Mouse (Mus musculus) thymus, adult 2 months (tissue): ENCODE results near the gene Slc32a1. TPM values are rescaled to one million over a fixed set of nuclear protein-coding genes. Genes with fewer than 3 reads are reported as not detected.

Experiments
- DNase-seq: peaks from one replicate; pipeline ENCODE4 v3.0.0; 2021
- H3K27ac ChIP-seq: fragments of 200-500 bp; 2 replicates; pipeline ENCODE4 v1.5.1; 2012; ENCODE audit warnings: low read length, control low read depth; ENCODE audit not compliant: control insufficient read depth, insufficient read depth
- H3K27me3 ChIP-seq: fragments of 200-500 bp; 2 replicates; pipeline ENCODE4 v1.6.1; 2012; ENCODE audit warnings: mild to moderate bottlenecking, low read length, moderate library complexity, mixed read lengths; ENCODE audit not compliant: control insufficient read depth, insufficient read depth
- H3K36me3 ChIP-seq: fragments of 200-500 bp; 2 replicates; pipeline ENCODE4 v1.6.1; 2012; ENCODE audit warnings: mild to moderate bottlenecking, low read length, moderate library complexity; ENCODE audit not compliant: control insufficient read depth, insufficient read depth
- H3K4me1 ChIP-seq: fragments of 200-500 bp; replicated peaks from 2 replicates; pipeline ENCODE4 v1.6.1; 2012; ENCODE audit warnings: low read length; ENCODE audit not compliant: control insufficient read depth, insufficient read depth
- H3K4me3 ChIP-seq: fragments of 200-500 bp; 2 replicates; pipeline ENCODE4 v1.5.1; 2012; ENCODE audit warnings: mild to moderate bottlenecking, low read length, control low read depth, moderate library complexity; ENCODE audit not compliant: control insufficient read depth, insufficient read depth
- CTCF ChIP-seq: fragments of 200-500 bp; IDR thresholded peaks from 2 replicates; pipeline ENCODE4 v1.5.1; 2012; ENCODE audit warnings: mild to moderate bottlenecking, control low read depth, low read length, moderate library complexity, borderline replicate concordance; ENCODE audit not compliant: control insufficient read depth, poor library complexity, insufficient read depth; ENCODE audit errors: extremely low read depth
- POLR2A ChIP-seq: fragments of 200-500 bp; IDR thresholded peaks from 2 replicates; pipeline ENCODE4 v1.6.1; 2012; ENCODE audit warnings: mild to moderate bottlenecking, low read length, control low read depth, moderate library complexity; ENCODE audit not compliant: control insufficient read depth, poor library complexity, insufficient read depth; ENCODE audit errors: extremely low read depth
- WGBS: fragments of 180-500 bp; shearing (Covaris S2); methylation state at CpG from one replicate; pipeline ENCODE4 v1.1.7; 2018; 5-methylcytosine and 5-hydroxymethylcytosine counted together
- polyA plus RNA-seq: library from polyadenylated mRNA; depleted of rRNA; stranded (reverse); fragments of >200 nt; gene quantifications from 2 replicates; pipeline ENCODE4 v1.2.3, GENCODE M21; 2012

Slc32a1 gene
- polyA plus RNA-seq, 1 experiment, result 0.11 TPM

DNA sequence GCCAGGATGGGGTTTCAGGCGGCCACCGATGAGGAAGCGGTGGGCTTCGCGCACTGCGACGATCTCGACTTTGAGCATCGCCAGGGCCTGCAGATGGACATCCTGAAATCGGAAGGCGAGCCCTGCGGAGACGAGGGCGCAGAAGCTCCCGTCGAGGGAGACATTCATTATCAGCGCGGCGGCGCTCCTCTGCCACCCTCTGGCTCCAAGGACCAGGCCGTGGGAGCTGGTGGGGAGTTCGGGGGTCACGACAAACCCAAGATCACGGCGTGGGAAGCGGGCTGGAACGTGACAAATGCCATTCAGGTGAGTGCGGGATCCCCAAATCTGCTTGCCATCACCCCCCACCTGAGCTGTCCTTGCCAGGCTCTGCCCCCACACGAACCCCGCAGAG lies 756 bp downstream of the Slc32a1 start:
- 6% methylated on average over 30 of the region's 30 CpGs for whole genome bisulfite sequencing
- Histone ChIP-seq H3K27ac (no peak overlapping the region), H3K27me3 (peaks cover 39% of the 10 kb centered on the region), H3K4me3 (no peak overlapping the region), H3K4me1 (peaks cover 15% of the 10 kb centered on the region), H3K36me3 (no peaks in the 10 kb centered on the region)
- TF ChIP-seq CTCF (no peak), POLR2A (no peak)
- DNase-seq, result no peak

DNA sequence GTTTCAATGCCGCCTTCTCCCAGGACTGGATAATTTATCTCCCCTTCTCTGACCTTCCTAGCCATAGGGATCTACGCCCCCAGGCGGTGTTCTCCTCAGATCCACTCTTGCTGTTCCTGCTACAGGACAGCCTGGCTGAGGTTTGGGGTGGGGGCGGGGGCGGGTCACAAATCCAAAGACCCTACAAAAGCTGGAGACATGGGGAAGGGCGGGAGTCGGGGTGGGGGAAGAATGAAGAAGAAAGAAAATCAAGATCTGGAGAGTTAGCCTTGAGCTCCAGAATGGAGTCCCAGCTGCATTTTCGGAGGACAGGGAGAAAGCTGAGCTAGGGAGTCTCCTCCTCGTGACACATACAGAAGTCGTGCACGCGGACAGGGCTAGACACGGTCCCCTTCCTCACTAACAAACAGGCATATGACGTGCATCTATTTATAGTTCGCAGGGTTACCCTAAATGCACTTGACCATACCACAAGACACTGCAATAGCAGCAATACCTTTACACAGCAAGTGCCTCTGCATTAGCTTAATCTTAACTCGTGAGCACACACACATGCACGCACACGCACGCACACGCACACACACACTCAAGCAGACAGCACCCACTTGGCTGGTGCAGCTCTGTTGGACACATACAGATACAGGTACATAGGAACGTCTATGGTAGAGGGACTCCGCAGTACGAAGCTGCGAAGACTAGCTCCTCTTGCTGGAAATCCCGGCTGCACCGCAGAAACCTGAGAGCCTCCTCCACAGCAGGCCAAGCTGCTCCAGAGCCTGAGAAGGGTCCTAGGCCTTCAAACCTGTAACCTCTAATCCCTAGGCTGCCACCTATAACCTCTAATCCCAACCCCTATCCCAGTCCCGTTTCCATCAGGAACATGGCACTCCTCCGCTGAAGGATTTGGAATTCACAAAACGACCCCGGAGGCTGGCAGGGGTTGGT lies 1.4 kb downstream of the Slc32a1 start:
- Histone ChIP-seq H3K4me1 (peaks cover 15% of the 10 kb centered on the region), H3K36me3 (no peaks in the 10 kb centered on the region), H3K27ac (no peak overlapping the region), H3K27me3 (peaks cover 45% of the 10 kb centered on the region), H3K4me3 (no peak overlapping the region)
- no peak for DNase-seq
- no peak for TF ChIP-seq POLR2A
- TF ChIP-seq CTCF, result no peak
- 22% methylated on average over 30 of the region's 30 CpGs for WGBS

DNA sequence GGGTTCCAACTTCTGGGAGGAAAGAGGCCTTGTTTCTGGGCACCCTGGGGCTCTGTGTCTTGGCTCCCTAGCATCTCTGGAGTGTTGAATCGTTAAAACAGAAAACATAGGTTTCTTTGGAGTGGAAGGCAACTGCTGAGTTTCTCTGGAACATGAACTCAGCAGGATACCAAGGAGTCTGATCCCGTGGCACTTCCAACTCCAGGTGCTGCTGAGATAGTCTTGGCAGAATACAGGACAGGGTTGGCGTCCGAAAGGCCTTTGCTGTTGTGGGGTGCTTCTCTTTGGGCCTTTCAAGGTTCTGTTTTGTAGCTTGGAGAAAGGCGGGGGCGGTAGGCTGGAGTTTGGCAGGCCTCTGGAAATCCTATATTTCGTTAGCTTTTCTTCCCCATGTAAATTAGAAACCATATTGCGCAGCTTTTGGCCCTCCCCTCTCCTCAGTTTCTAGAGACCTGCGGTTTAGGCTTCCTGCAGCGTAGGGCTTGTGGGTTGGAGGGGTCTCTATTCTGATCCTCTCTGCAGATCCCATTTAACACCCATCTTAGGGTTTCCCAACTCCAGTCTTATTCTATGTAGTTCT lies 2.2 kb downstream of the Slc32a1 start:
- H3K36me3 ChIP-seq, result no peaks in the 10 kb centered on the region
- no peak overlapping the region for H3K27ac ChIP-seq
- H3K4me3 ChIP-seq, result no peak overlapping the region
- peaks cover 50% of the 10 kb centered on the region for H3K27me3 ChIP-seq
- no peak for DNase-seq
- WGBS, result 13% methylated on average over 10 of the region's 10 CpGs
- no peak for TF ChIP-seq CTCF
- no peak for TF ChIP-seq POLR2A
- H3K4me1 ChIP-seq, result peaks cover 15% of the 10 kb centered on the region

DNA sequence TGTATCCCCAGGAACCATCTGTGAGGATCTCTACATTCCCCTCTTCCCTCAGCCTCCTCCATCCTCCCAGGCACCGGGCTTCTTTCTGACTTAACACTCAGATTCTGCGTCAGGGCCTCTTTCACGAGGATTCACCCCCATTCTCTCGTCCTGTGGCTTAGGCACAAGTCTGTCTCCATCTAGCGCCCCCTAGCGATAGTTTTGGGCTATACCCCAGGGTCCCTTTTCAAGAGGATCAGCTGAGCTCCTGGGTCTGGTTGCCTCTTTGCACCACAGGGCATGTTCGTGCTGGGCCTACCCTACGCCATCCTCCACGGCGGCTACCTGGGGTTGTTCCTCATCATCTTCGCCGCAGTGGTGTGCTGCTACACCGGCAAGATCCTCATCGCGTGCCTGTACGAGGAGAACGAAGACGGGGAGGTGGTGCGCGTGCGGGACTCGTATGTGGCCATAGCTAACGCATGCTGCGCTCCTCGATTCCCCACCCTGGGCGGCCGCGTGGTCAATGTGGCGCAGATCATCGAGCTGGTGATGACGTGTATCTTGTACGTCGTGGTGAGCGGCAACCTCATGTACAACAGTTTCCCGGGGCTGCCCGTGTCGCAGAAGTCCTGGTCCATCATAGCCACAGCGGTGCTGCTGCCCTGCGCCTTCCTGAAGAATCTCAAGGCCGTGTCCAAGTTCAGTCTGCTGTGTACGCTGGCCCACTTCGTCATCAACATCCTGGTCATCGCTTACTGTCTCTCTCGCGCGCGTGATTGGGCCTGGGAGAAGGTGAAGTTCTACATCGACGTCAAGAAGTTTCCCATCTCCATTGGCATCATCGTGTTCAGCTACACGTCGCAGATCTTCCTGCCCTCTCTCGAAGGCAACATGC lies 3.2 kb downstream of the Slc32a1 start:
- Histone ChIP-seq H3K27me3 (peaks cover 53% of the 10 kb centered on the region), H3K4me3 (no peak overlapping the region), H3K36me3 (no peaks in the 10 kb centered on the region), H3K4me1 (peaks cover 15% of the 10 kb centered on the region), H3K27ac (no peak overlapping the region)
- WGBS, result 7% methylated on average over 53 of the region's 53 CpGs
- TF ChIP-seq CTCF (peak; percentile 79; the same call in 1 of the 2 replicates), POLR2A (no peak)
- DNase-seq, result peak; percentile 83

DNA sequence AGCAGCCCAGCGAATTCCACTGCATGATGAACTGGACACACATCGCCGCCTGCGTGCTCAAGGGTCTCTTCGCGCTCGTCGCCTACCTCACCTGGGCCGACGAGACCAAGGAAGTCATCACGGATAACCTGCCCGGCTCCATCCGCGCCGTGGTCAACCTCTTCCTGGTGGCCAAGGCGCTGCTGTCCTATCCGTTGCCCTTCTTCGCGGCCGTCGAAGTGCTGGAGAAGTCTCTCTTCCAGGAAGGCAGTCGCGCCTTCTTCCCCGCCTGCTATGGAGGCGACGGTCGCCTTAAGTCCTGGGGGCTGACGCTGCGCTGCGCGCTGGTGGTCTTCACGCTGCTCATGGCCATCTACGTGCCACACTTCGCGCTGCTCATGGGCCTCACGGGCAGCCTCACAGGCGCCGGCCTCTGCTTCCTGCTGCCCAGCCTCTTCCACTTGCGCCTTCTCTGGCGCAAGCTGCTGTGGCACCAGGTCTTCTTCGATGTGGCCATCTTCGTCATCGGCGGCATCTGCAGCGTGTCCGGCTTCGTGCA lies 3.9 kb downstream of the Slc32a1 start:
- Histone ChIP-seq H3K4me3 (no peak overlapping the region), H3K27me3 (peaks cover 51% of the 10 kb centered on the region)
- WGBS, result 8% methylated on average over 46 of the region's 47 CpGs

More for the DNA sequence above, 3.9 kb downstream of the Slc32a1 start:
- Histone ChIP-seq H3K27ac (no peak overlapping the region), H3K36me3 (no peaks in the 10 kb centered on the region), H3K4me1 (peaks cover 15% of the 10 kb centered on the region)
- TF ChIP-seq POLR2A, result no peak
- TF ChIP-seq CTCF, result no peak
- no peak for DNase-seq
